Mouse (Mus musculus): Measurements from ENCODE around the gene Pip4k2c.

The Pip4k2c gene

DNA sequence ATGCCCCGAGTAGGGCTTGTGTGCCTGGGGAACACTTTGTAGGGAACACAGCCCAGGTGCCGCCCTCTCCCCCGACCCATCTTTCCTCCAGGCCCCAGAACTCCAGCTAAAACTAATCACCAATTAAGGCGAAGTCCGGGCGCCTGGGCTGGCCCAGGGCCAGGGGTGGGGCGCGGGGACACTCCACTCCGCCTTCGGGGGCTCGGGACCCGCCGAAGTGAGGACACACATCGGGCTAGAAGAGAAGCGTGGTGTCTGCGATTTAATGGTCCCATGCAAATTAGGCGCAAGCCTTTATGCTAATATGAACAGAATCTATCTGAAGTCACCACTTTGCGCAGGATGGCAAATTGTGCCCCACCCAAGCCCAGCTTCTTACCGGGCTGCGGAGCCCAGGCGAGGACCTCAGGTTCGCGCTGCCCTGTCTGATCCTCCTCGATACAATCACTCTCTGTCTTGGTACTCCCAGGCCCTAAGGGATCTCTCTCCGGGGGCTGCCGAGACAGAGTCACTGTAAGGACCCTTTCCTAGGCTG lies 22.2 kb downstream of the Pip4k2c start:
- DNase-seq (ENCODE audit: low spot score), result no peak

DNA sequence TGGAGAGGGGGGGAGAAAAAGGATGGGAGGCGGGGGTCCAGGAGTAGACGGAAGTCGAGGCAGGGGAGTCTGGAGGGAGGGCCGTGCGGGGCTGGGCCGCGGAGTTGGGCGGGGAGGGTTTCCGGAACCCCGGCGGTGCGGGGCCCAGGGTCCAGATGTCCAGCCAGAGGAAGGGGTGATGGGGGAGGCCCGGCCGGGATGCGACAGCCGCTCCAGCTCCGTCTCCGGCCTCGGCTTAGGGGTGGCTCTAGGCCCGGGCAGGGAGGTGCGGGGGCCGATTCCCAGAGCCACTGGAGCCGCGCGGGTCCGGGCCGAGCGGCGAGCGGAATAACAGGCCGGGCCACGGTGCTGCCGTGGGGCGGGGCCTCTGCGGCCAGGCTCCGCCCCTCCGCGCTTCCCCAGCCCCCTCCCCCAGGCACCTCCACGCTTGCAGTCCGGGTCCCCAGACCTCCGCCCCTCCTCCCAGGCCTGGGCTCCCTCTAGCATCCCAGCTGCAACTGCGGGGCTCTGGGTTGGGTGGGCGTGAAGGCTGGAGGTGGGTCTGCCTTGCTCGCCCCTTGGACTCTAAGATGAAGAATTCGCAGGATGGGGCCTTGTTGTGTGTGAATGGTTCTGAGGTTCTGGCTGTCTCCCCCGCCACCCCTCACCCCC lies 22.8 kb downstream of the Pip4k2c start:
- no peak for DNase-seq (ENCODE audit: low spot score)

- no peak for DNase-seq (ENCODE audit: low spot score)
Measured at GRCm38 (mm10) chr10:127188079-127188453, 23.3 kb downstream of the Pip4k2c start.

DNA sequence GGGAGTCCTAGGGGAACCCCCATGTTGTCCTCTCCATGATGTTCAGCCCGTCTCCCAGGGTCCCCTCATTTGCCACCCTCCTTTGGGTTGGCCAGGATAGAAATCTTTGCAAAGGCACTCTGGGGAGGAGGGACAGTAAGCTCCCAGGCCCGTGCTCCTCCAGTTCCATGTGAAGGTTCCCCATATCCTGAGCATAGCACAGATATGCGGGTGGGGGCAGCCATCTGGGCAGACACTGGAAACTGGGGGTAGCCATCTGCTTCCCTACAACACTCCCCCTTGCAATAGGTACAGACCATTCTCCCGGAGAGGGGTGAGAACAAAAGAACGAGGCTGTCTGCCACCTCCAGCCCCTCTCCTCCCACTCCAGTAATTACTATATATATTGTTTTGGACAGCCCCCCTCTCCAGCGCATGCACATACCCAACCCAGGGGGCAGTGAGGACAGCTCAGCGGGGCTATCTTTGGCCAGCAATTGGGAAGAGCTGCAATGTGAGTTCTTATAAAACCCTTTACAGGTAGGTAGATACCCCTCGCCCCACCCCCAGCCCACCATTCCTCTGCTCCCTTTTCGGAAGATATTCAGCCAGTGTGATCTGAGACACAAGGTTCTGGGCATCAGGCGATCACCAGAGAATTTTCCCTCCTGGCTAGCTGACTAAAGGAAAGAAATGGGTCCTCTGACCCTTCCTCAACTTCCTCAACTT lies 23.9 kb downstream of the Pip4k2c start:
- no peak for DNase-seq (ENCODE audit: low spot score)

GRCm38 (mm10) chr10:127186451-127186850 lies 24.9 kb downstream of the Pip4k2c start:
- DNase-seq (ENCODE audit: low spot score), result no peak

GRCm38 (mm10) chr10:127185506-127185905 lies 25.9 kb downstream of the Pip4k2c start:
- no peak for DNase-seq (ENCODE audit: low spot score)

GRCm38 (mm10) chr10:127185101-127185500 lies 26.3 kb downstream of the Pip4k2c start:
- no peak for DNase-seq (ENCODE audit: low spot score)

- no peak for DNase-seq (ENCODE audit: low spot score)
Measured at GRCm38 (mm10) chr10:127183759-127184158, 27.6 kb downstream of the Pip4k2c start.

DNA sequence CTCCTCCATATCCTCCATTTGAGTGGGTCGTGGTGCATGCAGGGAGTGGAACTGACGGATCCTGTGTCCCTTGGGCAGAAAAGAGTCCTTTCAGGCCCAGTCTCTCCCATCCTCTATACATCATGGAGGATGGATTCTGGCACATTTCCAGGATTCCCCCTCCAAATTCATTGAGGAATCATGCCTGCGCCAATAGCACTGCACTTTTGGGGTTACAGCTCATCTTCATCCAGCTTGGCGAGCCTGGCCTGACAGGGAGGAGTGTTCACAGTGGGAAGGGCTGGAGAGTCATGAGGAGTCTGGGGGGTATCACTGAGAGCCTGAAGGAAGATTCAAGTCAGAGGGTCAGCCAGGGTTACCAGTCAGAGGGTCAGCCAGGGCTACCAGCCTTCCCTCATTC lies 28.8 kb downstream of the Pip4k2c start:
- no peak for DNase-seq (ENCODE audit: low spot score)

DNA sequence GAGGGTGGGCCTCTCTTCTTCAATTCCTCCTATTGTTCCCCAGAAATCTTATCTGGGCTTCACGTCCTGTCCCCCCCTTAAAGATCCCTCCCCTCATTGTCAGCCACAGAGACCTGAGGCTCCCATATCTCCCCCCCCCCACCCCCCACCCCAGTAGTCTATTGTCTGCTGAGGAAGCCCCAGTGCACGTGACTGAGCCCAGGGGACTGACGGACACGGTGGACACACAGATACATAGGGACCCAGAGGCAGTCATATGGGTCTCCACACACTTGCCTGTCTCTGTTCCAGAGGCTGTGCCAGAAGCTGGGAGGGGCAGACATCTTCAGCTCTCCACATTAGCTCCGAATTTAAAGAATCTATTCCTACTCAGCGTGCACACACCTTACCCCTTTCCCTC lies 29.8 kb downstream of the Pip4k2c start:
- DNase-seq (ENCODE audit: low spot score), result no peak

DNA sequence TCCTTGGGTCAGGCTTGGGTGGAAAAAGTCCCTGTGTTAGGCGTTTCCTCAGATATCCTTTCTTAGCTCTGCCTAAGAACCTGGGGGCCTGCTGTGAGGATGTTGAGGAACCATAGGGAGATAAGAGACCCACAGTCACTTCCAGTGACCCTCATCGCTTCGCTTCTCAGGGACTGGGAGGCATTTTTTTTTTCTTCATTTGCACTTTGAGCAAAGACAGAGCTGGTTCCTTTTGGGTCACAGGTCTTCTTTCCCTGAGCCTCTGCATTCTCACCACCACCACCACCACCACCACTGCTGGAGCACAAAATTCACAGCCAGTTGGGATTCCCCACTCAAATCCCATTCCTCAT lies 30.7 kb downstream of the Pip4k2c start:
- no peak for DNase-seq (ENCODE audit: low spot score)

GRCm38 (mm10) chr10:127179871-127180694 lies 31.3 kb downstream of the Pip4k2c start, which contains the start of gene Slc26a10:
Gene Slc26a10 (minus strand): TSS chr10:127180645.
- no peak for DNase-seq (ENCODE audit: low spot score)

GRCm38 (mm10) chr10:127178286-127179027 lies 32.9 kb downstream of the Pip4k2c start:
- no peak for DNase-seq (ENCODE audit: low spot score)

- peak; percentile 69 for DNase-seq (ENCODE audit: low spot score)
Measured at GRCm38 (mm10) chr10:127177719-127178118, 33.7 kb downstream of the Pip4k2c start.

DNA sequence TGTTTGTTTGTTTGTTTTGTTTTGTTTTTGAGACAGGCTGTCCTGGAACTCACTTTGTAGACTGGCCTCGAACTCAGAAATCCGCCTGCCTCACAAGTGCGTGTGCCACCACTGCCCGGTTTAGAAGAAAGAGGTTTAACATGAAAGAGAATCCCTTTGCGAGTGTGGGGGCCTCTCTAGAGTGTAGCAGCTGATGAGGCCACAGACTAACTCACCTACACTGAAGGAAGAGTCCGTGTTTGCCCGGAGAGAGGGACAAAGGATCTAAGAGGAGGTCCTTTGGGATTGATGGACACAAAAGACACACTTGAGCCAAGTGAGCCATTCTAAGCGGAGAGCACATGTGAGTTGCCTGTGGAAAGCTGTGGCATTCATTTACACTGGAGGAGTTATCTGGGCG lies 34.1 kb downstream of the Pip4k2c start:
- no peak for DNase-seq (ENCODE audit: low spot score)

GRCm38 (mm10) chr10:127176756-127177155 lies 34.6 kb downstream of the Pip4k2c start:
- no peak for DNase-seq (ENCODE audit: low spot score)

- DNase-seq (ENCODE audit: low spot score), result no peak
Measured at GRCm38 (mm10) chr10:127176228-127176627, 35.2 kb downstream of the Pip4k2c start.

GRCm38 (mm10) chr10:127174170-127174569 lies 37.2 kb downstream of the Pip4k2c start:
- DNase-seq (ENCODE audit: low spot score), result no peak

GRCm38 (mm10) chr10:127173148-127174065 lies 38.0 kb downstream of the Pip4k2c start:
- DNase-seq (ENCODE audit: low spot score), result no peak

GRCm38 (mm10) chr10:127171631-127172200 lies 39.7 kb downstream of the Pip4k2c start:
- no peak for DNase-seq (ENCODE audit: low spot score)
